Mouse (Mus musculus) spleen, adult 10 weeks (tissue): ENCODE measurements around the gene Entpd4b. TPM values are rescaled to one million over a fixed set of nuclear protein-coding genes. Genes with fewer than 3 reads are reported as not detected.

Experiments used
- polyA plus RNA-seq: library from polyadenylated mRNA; stranded (reverse); fragments of 350-450 nt; fragmentation: Illumina TruSeq; extraction: RNeasy Lipid Tissue Mini Kit (QIAGEN cat#74804); gene quantifications from one replicate; pipeline ENCODE4 v1.2.3, GENCODE M21; 2015; ENCODE audit warnings: low replicate concordance; ENCODE audit not compliant: insufficient read depth

Entpd4b gene
- 17.9 TPM for polyA plus RNA-seq

GRCm38 (mm10) chr14:69555110-69555831, at the start of gene Entpd4b:
Entpd4b (plus strand) TSS chr14:69555424.

GRCm38 (mm10) chr14:69512449-69512848, 42.8 kb upstream of the Entpd4b start, which contains the start of gene Gm27179:
Gm27179 (minus strand) TSS chr14:69512549.

Other genes with a start within 250 kb of the Entpd4b start
- gene Gm16867, start 52.1 kb upstream of the Entpd4b start, polyA plus RNA-seq, result 14.4 TPM
- not detected for gene Gm27179, start 42.9 kb upstream of the Entpd4b start, polyA plus RNA-seq